Mouse (Mus musculus) inflammation-experienced regulatory T-cells, adult 6 months (primary cell): ENCODE data around the gene Arl1. TPM values are rescaled to one million over a fixed set of nuclear protein-coding genes. Genes with fewer than 3 reads are reported as not detected.
"Not testable (repeated sequence)": the region's sequence is repeated elsewhere in the genome, so short reads cannot be mapped to it uniquely, and the experiment has no call there.

ENCODE experiments used
- ATAC-seq: one replicate; pipeline ENCODE4 v1.8.0; 2017
- polyA plus RNA-seq, 3 experiments: library from polyadenylated mRNA; unstranded; fragments of 100-300 nt; shearing (Covaris generic); gene quantifications; one replicate each; pipeline ENCODE4 v1.2.1; 2017

The Arl1 gene
- polyA plus RNA-seq, 3 experiments from 2014 or later, result 51.6 to 80.7 (median 51.8) TPM

DNA sequence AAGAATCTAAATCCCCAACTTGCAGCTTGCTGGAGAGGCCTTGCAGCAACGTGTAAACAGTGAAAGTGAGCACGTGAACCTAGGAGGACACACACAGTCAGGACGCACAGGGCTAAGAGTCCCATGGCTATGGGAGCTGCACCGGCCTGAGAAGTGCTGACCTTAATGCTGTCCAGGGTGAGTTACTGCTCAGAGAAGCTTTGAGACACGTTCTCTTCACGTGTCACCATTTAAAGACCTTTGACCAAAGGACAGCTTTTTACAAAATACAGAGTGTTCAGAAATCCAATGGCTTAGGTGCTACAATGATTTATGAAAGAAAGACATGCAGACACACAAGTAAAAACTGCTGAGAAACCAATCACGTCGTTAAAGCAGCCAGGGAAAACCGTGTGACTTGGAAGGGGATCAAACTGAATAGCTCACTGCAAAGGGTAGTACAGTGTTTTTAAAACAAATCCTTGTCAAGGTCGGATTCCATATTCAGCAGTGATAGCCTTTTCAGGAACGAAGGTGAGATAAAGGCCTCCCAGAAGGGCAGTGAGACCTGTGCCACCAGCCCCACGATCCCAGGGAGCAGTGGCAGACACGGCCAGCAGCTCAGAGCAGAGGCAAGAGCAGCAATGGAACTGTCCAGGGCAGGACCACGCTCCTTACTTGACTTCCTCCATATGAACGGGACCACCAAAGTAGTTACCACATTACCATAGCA, 34.9 kb downstream of the Arl1 start:
- no peak for ATAC-seq

DNA sequence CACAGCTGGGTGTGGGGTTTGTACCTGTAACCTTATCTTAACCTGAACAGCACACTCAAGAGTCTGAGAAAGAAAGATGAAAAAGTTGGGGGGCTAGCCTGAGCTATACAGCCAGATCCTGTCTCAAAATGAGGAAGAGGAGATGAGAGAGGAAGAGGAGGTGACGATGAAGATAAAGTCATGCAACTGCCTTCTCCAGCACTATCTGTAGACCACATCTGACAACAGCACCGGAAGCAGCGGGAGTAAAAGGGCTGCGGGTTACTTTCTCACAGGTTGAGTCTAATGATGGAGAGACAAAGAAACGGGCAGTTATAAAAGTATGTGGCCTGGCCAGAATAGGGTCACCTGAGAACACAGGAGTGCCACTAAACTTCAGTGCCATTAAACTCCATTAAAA, 38.3 kb downstream of the Arl1 start:
- ATAC-seq, result no peak

DNA sequence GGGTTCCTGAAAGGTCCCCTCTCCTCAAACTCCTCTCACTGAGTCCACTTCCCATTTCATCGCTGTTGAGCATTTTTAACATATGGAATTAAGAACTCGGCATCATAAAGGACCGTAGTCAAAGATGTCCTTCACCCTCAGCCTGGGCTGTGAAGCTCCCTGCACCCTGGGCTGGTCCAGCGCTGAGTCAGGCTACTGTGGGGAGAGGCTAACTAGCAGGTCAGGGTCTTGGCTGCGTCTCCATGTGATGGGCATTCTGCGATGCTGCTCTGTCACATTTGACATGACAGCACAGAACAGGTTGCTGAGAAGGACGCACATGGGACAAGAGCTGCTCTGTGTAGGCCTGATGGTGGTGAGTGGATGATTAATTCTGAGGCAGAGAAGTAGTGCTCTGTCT, 39.0 kb downstream of the Arl1 start:
- no peak for ATAC-seq

DNA sequence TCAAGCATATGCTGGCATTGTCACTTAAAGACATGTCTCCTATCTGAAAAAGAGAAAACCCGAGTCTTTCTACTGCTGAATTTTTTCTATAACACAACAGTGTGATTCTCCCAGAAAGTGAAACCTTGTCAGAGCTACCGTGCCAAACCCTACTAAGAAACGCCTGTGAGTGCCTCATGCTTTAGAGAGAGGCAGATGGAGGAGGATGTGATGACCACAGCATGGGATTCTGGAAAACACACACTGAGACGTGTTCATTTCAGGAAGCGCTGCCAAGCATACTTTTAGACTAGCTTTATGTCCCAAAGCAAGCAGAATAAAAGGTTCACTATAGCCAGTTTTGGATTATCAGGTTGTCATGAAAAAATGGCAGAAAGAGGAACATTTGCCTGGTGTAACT, 42.3 kb downstream of the Arl1 start:
- not testable (repeated sequence) for ATAC-seq

- no peak for ATAC-seq
These were observed 45.5 kb downstream of the Arl1 start for GRCm38 (mm10) chr10:88776206-88776605.

- no peak for ATAC-seq
These were observed 50.1 kb downstream of the Arl1 start for GRCm38 (mm10) chr10:88780716-88781115.

DNA sequence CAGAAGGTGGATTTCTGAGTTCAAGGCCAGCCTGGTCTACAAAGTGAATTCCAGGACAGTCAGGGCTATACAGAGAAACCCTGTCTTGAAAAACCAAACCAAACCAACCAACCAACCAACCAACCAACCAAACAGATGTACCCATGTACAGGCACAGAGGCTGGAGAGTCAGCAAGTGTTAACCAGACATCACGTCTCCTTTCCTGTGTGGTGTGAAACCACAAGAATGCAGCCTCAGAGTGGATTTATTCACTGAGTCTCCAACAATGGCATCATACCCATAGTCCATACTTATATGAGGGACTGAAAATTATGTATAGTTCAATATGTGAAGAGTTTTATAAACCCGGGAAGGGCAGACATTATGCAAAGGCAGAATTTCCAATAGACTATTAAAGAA, 52.5 kb downstream of the Arl1 start:
- ATAC-seq, result not testable (repeated sequence)

- ATAC-seq, result no peak
These were observed 53.3 kb downstream of the Arl1 start for GRCm38 (mm10) chr10:88783941-88784340.

- ATAC-seq, result no peak
These were observed 53.9 kb downstream of the Arl1 start for GRCm38 (mm10) chr10:88784513-88784931.

DNA sequence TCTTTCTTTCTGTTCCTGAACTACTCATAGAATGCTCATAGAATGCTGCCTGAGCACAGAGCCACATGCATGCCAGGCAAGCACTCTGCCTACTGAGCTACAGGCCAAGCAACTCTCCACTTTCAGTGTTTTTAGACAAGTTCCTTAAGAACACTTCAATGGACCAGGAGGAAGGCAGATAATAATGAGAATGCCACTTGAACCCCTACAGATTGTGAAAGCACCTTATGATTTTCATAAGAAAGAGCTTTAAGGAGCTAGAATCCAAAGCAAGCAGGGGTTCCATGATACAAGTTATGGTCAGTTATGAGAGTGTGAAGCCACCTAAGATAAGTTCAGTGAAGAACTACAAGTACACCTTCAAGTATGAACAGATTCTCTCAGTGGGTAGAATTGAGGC, 63.0 kb downstream of the Arl1 start:
- ATAC-seq, result no peak

Other genes with a start within 250 kb of the Arl1 start
- 1 to 10 TPM; 2.6 to 5.2 (median 3.5) TPM for gene Chpt1, start 226.8 kb upstream of the Arl1 start, polyA plus RNA-seq
- not detected for gene Mybpc1, start 125.7 kb upstream of the Arl1 start, polyA plus RNA-seq
- gene Spic, start 45.8 kb upstream of the Arl1 start, polyA plus RNA-seq, result 1 to 10 TPM in 1 of 3 experiments, under 1 TPM in 1, not detected in 1; 0.59 to 2.7 TPM
- 10 to 100 TPM in 2 of 3 experiments, 1 to 10 TPM in 1; 9.5 to 22.8 (median 19.2) TPM for gene Utp20, start 95.9 kb downstream of the Arl1 start, polyA plus RNA-seq
- not detected for gene Slc5a8, start 155.1 kb downstream of the Arl1 start, polyA plus RNA-seq